Mouse (Mus musculus) liver, embryonic 14.5 days (tissue): Measurements from ENCODE around the gene Qpctl.

Experiments
- CTCF ChIP-seq: IDR thresholded peaks from 2 replicates; pipeline ENCODE4 v1.5.1; 2016; ENCODE audit warnings: antibody characterized with exemption, low read depth, control low read depth
- EP300 ChIP-seq: IDR thresholded peaks from 2 replicates; pipeline ENCODE4 v1.6.1; 2016; ENCODE audit warnings: antibody characterized with exemption, low read depth

- no peak for TF ChIP-seq CTCF
- TF ChIP-seq EP300 = no peak
Observed at GRCm38 (mm10) chr7:19176516-19176947, 27.4 kb upstream of the Qpctl start.
